Mouse (Mus musculus) right cerebral cortex, postnatal 4 days (tissue): ENCODE results near the gene Aadacl4.
"Not testable (repeated sequence)": the region's sequence is repeated elsewhere in the genome, so short reads cannot be mapped to it uniquely, and the experiment has no call there.

Experiments
- DNase-seq: peaks from one replicate; pipeline ENCODE4 v3.0.0-alpha.2; 2022

The Aadacl4 gene

DNA sequence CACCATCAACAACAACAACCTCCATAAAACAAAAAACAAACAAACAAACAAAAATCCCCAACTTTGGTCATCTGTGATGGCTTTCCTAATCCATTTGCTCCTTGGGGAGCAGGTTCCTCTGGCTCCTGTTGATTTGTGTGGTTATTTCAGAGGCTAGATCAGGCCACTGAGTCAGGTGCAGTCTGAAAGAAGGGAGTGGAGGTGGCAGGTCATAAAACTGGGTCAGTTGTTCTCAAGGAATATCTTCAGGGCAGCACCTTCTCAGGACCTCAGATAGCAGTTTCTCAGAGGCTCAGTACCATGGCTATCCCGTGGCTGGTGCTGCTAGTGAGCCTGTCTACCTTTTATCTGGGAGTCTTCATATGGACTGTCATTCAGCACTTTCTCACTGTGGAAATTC lies at the start of gene Aadacl4:
Aadacl4 (plus strand) TSS at position 301 of the 400 bp plus-strand sequence.
- DNase-seq: no peak

DNA sequence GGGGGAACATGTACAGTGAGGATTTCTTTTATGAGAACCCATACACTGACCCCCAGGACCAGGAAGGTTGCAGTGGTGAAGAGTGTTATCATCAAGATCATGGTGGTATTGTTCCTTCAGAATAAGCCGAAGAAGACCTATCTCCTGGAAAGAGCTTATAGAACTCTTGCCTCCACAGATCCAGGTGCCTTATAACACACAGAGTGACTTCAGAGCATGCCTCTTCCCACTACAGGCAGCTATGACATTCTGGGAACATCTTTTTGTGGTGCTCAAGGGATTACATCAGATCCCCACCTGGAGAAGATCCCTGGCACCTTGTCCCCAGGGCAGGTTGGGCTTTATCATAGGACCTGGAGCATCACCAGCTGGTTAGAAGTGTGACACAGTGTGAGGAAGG lies 48.5 kb upstream of the Aadacl4 start, which contains the start of gene Gm13124:
Gm13124 (minus strand) TSS at position 101 of the 400 bp plus-strand sequence.
- no peak for DNase-seq

DNA sequence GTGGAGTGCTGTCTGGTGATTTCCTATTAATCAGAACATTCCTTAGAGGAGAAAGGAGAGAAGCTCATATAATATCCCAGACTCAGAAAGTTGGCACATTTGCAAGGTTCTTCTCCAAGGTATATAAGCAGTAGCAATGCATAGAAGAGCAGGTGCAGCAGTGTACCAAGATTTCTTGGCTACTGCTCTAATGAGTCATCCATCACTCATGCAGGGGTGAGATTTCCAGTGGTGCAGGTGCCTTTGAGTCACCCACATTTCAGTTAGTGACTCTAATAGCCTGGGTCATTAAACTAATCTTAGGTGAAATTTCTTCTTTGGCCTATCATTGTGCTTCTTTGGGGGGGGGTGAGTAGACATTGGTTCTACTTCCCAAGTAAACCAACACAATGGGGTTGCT lies 45.8 kb upstream of the Aadacl4 start:
- no peak for DNase-seq

DNA sequence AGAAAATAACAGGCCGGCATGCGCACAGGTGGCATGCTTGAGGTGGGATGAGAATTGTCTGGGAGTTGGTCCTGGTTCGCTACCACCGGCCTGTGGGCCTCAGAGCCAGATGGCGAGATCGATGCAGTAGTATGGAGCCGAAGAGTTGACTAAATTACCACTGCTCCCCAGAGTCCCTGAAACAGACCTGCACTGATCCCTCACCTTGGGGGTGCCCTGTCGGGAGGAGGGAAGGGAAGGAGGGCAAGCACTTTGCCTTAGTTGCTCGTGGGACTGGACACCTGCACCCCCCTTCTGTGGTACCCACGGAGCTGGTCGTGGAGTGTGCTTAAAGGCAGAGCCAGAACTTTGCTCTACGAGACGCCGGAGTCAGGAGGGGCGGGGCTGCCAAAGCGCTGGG lies 27.3 kb upstream of the Aadacl4 start:
- DNase-seq: not testable (repeated sequence)

DNA sequence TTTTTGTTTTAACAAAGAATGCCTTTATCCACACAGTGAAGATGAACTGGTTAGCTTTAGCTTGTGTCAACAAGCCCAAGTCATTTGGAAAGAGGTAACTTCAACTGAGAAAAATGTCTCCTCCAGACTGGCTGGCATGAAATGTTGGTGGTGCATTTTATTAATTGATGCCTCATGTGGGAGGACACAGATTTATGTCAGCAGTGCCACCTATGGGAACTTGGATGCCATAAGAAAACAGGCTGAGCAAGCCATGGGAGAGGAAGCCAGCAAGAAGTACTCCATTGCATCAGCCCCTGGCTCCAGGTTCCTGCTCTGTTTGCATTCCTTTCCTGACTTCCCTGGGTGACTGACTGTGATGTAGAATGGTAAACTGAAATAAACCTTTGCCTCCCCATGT lies 20.7 kb upstream of the Aadacl4 start:
- no peak for DNase-seq

DNA sequence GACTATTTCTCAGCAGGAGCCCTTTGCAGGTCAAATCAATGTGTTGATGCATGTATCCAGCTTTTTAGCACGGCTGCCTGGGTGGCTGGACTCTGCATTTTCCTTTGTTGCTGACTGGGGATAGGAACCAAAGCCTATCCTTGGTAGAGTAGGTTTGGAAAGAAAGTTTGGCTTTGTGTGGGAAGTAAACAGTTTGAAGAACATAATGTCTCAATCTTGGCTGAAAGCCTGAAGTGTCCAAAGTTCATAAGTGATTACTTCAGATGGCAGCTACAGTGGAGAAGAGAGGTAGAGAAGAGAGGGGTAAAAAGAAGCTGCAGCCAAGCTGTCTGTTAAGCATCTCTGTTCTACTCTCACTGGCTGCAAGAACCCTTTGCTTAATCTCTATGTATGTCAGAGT lies 1.1 kb downstream of the Aadacl4 start:
- DNase-seq: no peak

DNA sequence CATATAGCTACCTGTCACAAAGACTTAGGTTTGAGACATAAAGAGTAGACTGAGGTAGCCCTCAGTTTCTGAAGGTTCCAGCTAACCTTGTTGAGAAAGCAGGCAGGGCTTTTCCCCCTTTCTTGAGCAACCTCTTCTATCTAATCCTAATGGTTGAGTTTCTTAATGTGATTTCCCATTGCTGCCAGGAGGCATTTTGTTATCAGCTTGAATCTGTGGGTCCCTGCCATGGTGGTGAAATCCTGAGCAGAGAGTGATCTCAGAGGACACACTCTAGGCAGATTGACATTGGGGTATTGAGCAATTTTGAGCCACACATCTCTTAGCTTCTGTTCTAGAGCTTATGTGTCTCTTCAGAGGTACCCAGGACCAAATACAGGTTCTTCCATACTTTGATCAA lies 24.8 kb downstream of the Aadacl4 start:
- no peak for DNase-seq
